Mouse (Mus musculus): Measurements from ENCODE around the gene Samd4. TPM values are rescaled to one million over a fixed set of nuclear protein-coding genes. Genes with fewer than 3 reads are reported as not detected.

Samd4 gene
- total and polyA plus RNA-seq, 2 experiments from 2014 or later: 5.1 to 16.0 TPM

- Histone ChIP-seq H3K4me2 (ENCODE audit: low read depth, low read length, poor library complexity, severe bottlenecking) (no peak overlapping the region), H3K4me1 (ENCODE audit: insufficient read depth, low read length) (no peaks in the 10 kb centered on the region), H3K27me3 (ENCODE audit: insufficient read depth, low read length) (no peaks in the 10 kb centered on the region), H3K4me3 (ENCODE audit: low read depth, low read length) (no peak overlapping the region), H3K9me3 (ENCODE audit: low read length) (no peaks in the 10 kb centered on the region), H3K27ac (ENCODE audit: low read depth, low read length) (no peak overlapping the region), H3K9ac (replicated peaks; ENCODE audit: low read length, poor library complexity, severe bottlenecking) (no peak overlapping the region), H3K36me3 (ENCODE audit: insufficient read depth, low read length) (no peaks in the 10 kb centered on the region)
- 97% methylated on average over 2 of the region's 2 CpGs for WGBS
- no peak for DNase-seq (ENCODE audit: low spot score)
- TF ChIP-seq CTCF (IDR thresholded peaks at IDR 0.05): no peak
- ATAC-seq (ENCODE audit: low FRiP score): no peak
These were observed 77.2 kb downstream of the Samd4 start for GRCm38 (mm10) chr14:46959831-46960230.

DNA sequence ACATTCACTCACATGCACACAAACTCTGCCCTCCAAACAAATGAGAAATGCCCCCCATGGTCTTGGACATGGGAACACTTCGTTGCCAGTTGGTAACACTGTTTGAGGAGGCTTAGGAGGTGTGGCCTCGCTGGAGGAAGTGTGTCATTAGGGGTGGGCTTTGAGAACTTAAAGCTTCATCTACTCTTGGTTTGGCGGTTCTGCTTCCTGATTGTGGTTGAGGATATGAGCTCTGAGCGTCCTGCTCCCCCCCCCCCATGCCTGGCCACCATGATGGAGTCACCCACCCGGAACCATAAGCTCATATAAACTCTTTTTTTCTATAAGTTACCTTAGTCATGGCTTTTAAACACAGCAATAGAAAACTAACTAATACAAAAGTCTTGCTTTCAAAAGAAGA, 80.2 kb downstream of the Samd4 start:
- TF ChIP-seq CTCF (IDR thresholded peaks at IDR 0.05): no peak
- H3K9me3 ChIP-seq (ENCODE audit: low read length): no peaks in the 10 kb centered on the region
- DNase-seq (ENCODE audit: low spot score) (no peak), ATAC-seq (ENCODE audit: low FRiP score) (no peak)
- H3K9ac ChIP-seq (replicated peaks; ENCODE audit: low read length, poor library complexity, severe bottlenecking): no peak overlapping the region
- no peaks in the 10 kb centered on the region for H3K27me3 ChIP-seq (ENCODE audit: insufficient read depth, low read length)
- H3K27ac ChIP-seq (ENCODE audit: low read depth, low read length): no peak overlapping the region
- no peak overlapping the region for H3K4me3 ChIP-seq (ENCODE audit: low read depth, low read length)
- no peaks in the 10 kb centered on the region for H3K36me3 ChIP-seq (ENCODE audit: insufficient read depth, low read length)
- H3K4me2 ChIP-seq (ENCODE audit: low read depth, low read length, poor library complexity, severe bottlenecking): no peak overlapping the region
- WGBS: 87% methylated on average over 5 of the region's 5 CpGs
- no peaks in the 10 kb centered on the region for H3K4me1 ChIP-seq (ENCODE audit: insufficient read depth, low read length)

GRCm38 (mm10) chr14:46964074-46964872, 81.6 kb downstream of the Samd4 start:
- no peak; the same call in 1 of the 2 replicates for ATAC-seq (ENCODE audit: low FRiP score)
- no peaks in the 10 kb centered on the region for H3K27me3 ChIP-seq (ENCODE audit: insufficient read depth, low read length)
- H3K9ac ChIP-seq (replicated peaks; ENCODE audit: low read length, poor library complexity, severe bottlenecking): no peak overlapping the region
- no peak overlapping the region for H3K4me2 ChIP-seq (ENCODE audit: low read depth, low read length, poor library complexity, severe bottlenecking)
- no peaks in the 10 kb centered on the region for H3K4me1 ChIP-seq (ENCODE audit: insufficient read depth, low read length)
- TF ChIP-seq CTCF (IDR thresholded peaks at IDR 0.05): no peak
- WGBS: 98% methylated on average over 2 of the region's 2 CpGs
- no peak overlapping the region for H3K27ac ChIP-seq (ENCODE audit: low read depth, low read length)
- DNase-seq (ENCODE audit: low spot score): no peak
- no peaks in the 10 kb centered on the region for H3K9me3 ChIP-seq (ENCODE audit: low read length)
- H3K36me3 ChIP-seq (ENCODE audit: insufficient read depth, low read length): no peaks in the 10 kb centered on the region
- H3K4me3 ChIP-seq (ENCODE audit: low read depth, low read length): no peak overlapping the region

GRCm38 (mm10) chr14:46966206-46966605, 83.6 kb downstream of the Samd4 start:
- WGBS: 76% methylated on average over 10 of the region's 10 CpGs
- no peak for DNase-seq (ENCODE audit: low spot score)

GRCm38 (mm10) chr14:46968046-46968445, 85.4 kb downstream of the Samd4 start:
- no peak for ATAC-seq (ENCODE audit: low FRiP score)
- H3K27ac ChIP-seq (ENCODE audit: low read depth, low read length): no peak overlapping the region
- WGBS: 74% methylated on average over 11 of the region's 11 CpGs
- H3K4me3 ChIP-seq (ENCODE audit: low read depth, low read length): no peak overlapping the region
- H3K9me3 ChIP-seq (ENCODE audit: low read length): no peaks in the 10 kb centered on the region
- H3K27me3 ChIP-seq (ENCODE audit: insufficient read depth, low read length): no peaks in the 10 kb centered on the region
- H3K36me3 ChIP-seq (ENCODE audit: insufficient read depth, low read length): no peaks in the 10 kb centered on the region
- no peaks in the 10 kb centered on the region for H3K4me1 ChIP-seq (ENCODE audit: insufficient read depth, low read length)
- no peak overlapping the region for H3K4me2 ChIP-seq (ENCODE audit: low read depth, low read length, poor library complexity, severe bottlenecking)
- H3K9ac ChIP-seq (replicated peaks; ENCODE audit: low read length, poor library complexity, severe bottlenecking): no peak overlapping the region
- TF ChIP-seq CTCF (IDR thresholded peaks at IDR 0.05): no peak
- no peak for DNase-seq (ENCODE audit: low spot score)

More at GRCm38 (mm10) chr14:46966206-46966605, 83.6 kb downstream of the Samd4 start:
- no peak for ATAC-seq (ENCODE audit: low FRiP score)
- no peaks in the 10 kb centered on the region for H3K27me3 ChIP-seq (ENCODE audit: insufficient read depth, low read length)
- H3K36me3 ChIP-seq (ENCODE audit: insufficient read depth, low read length): no peaks in the 10 kb centered on the region
- H3K9ac ChIP-seq (replicated peaks; ENCODE audit: low read length, poor library complexity, severe bottlenecking): no peak overlapping the region
- H3K9me3 ChIP-seq (ENCODE audit: low read length): no peaks in the 10 kb centered on the region
- no peak overlapping the region for H3K4me2 ChIP-seq (ENCODE audit: low read depth, low read length, poor library complexity, severe bottlenecking)
- H3K27ac ChIP-seq (ENCODE audit: low read depth, low read length): no peak overlapping the region
- H3K4me1 ChIP-seq (ENCODE audit: insufficient read depth, low read length): no peaks in the 10 kb centered on the region
- TF ChIP-seq CTCF (IDR thresholded peaks at IDR 0.05): no peak
- H3K4me3 ChIP-seq (ENCODE audit: low read depth, low read length): no peak overlapping the region

DNA sequence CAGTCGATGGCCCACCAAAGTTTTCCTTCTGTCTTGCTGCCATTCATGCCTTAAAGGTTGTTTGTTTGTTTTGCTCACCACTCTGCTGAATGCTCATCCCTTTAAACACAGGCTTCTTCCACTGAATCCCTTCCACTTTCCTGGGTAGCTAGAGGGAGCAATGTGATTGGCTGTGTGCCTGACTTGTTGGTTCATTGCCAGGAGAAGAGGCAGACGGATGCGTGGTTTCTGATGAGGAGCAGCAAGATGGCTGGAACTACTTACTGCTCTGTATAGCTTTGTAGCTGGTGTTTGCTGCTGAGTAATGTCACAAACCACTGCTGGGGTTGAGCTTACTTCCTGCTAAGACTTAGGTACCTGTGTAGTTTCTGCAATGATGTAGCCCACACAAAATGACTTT, 88.0 kb downstream of the Samd4 start:
- H3K9me3 ChIP-seq (ENCODE audit: low read length): no peaks in the 10 kb centered on the region
- peak; percentile 21; the same call in 1 of the 2 replicates for TF ChIP-seq CTCF (IDR thresholded peaks at IDR 0.05)
- 54% methylated on average over 3 of the region's 3 CpGs for WGBS
- no peaks in the 10 kb centered on the region for H3K27me3 ChIP-seq (ENCODE audit: insufficient read depth, low read length)
- H3K27ac ChIP-seq (ENCODE audit: low read depth, low read length): no peak overlapping the region
- no peak overlapping the region for H3K4me2 ChIP-seq (ENCODE audit: low read depth, low read length, poor library complexity, severe bottlenecking)
- H3K9ac ChIP-seq (replicated peaks; ENCODE audit: low read length, poor library complexity, severe bottlenecking): no peak overlapping the region
- DNase-seq (ENCODE audit: low spot score) (peak; percentile 64), ATAC-seq (ENCODE audit: low FRiP score) (no peak)
- no peaks in the 10 kb centered on the region for H3K36me3 ChIP-seq (ENCODE audit: insufficient read depth, low read length)
- no peak overlapping the region for H3K4me3 ChIP-seq (ENCODE audit: low read depth, low read length)
- H3K4me1 ChIP-seq (ENCODE audit: insufficient read depth, low read length): no peaks in the 10 kb centered on the region

All from midbrain, postnatal 0 days (tissue).